Mouse (Mus musculus) B cell, adult 2 months (primary cell): ENCODE measurements around the gene Traf1.

ENCODE experiments used
- DNase-seq, 2 experiments: peaks; one replicate each; pipeline ENCODE4 v3.0.0; 2022

Gene Traf1

DNA sequence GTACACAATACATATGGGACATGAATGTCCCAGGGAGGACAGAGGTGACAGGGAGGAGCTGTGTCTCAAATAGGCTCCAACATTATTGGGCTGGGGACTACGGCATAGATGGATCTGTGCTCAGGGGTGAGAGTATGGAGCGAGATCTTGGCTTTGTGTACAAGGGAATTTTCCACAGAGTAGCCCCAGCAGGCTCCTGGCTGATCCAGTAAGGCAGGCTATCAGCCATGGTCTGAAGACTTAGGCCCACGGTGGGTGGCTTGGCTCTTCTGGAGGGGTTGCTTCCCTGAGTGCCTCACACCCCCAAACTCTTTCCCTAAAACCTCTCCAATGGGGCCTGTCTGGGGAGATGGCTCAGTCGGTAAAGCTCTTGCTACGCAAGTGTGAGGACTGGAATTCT is 21.3 kb downstream of the Traf1 start:
- DNase-seq: no peak

DNA sequence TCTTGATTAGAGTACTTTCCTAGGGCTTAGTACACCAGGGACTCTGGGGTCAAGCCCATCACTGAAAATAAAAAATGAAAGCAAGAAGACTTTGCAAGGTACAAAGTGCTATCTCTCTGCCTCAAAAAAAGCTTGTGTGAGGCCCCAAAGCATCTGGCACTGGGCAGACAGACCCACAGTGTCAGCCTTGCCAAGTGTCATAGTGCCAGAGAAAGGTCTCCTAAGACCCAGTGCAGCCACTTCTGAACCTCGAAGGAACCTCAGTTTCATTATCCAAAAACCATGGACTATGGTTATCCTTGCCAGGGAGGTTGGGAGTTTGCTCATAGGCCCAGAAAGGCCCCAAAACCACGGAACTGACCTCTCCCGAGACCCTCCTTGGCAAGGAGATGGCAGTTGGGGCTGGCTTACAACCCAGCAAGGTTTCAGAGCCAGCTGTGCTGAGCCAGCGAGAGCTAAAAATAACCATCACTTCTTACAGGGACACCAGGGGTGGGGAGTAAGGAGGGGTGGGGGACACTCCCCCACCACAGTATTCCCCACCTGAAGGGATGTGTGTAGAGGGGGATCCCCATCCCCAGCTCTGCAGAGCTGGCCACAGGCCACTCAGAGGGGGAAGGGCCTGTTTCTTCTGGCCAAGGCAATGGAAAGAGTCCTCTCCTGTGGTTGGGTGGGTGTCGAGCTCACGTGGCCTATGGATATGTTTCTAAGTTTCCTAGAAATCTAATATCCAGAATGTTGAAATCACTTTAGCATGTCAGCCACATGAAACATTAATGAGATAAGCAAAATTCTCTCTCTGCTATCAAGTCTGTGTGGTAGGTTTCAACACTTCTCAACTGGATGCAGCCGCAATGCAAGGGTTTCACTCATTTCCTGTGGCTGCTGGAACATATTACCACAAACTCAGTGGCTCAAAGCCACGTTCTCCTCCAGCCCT is 23.0 kb downstream of the Traf1 start:
- no peak for DNase-seq

DNA sequence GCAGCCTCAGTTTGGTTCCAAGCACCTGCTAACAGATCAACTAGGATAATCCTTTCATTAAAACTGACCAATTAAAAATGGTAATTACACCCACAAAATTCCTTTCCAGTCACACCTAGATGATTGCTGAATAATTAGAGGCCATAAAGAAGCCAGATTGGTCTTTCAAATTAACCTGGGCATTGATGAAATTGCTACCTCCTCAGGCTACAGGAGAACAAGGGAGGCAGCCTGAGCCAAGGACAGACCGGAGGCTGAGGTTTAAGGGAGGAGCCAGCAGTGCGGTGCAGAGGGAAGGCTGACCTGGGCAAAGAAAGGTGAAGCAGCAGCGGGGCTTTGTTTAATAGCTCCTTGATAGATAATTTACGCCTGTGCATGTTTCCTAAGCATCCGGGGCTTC is 24.1 kb downstream of the Traf1 start:
- no peak for DNase-seq

DNA sequence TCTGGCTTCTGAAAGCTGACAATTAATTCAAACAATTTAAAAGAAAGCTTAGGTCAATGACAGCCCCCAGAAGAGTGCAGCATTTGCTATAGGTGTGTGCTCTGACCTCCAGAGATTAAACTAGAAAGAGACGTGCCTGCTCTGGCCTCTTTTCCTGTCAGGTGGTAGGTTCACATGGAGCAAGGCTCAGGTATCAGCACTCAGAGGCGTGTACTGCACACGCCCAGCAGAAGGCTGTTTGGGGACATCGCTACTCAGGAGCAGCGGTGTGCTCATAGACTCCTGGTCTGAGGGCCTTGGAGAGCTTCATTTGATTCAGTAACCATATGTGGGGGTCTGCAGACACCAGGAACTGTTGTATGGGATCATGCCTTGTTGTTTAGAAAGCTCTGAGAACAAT is 34.3 kb downstream of the Traf1 start:
- no peak for DNase-seq

DNA sequence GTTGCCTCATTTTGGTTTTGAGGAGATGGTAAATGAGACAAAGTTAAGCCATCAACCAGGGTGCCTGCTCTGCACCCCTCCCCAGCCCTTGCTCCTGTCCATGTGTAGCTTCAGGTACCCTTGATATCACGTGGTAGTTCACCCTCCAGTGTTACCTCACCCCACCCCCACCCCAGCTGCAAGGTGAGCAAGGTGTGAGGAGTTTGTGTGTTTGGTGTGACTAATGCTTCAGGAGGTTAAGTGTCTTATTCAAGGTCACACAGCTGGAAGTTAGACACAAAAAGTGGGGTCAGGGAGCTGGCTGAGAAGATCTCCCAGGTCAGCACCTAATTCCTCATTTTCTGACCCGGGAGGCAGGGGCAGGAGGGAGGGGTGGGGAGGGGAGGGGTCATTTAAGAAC is 38.8 kb downstream of the Traf1 start:
- no peak for DNase-seq

DNA sequence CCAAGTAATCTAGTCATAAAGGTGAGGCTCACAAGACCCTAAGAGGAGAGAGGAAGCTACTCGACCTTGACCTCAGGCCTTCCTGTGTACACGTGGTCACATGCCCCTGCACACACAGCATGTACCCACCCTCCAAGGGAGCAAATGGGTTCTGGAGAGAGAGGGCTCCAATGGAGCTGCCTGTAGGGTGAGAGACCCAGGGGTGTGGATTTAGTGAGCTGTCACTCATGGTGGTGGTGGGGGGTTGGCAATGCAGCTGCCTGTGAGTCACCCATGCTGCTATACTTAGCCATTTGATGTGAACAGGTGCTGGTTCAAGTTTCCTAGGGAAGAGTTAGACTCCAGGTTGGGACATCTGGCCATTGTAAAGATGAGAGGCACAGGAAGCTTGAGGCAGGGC is 41.4 kb downstream of the Traf1 start:
- DNase-seq: peak in 1 of 2 experiments; percentile 43

DNA sequence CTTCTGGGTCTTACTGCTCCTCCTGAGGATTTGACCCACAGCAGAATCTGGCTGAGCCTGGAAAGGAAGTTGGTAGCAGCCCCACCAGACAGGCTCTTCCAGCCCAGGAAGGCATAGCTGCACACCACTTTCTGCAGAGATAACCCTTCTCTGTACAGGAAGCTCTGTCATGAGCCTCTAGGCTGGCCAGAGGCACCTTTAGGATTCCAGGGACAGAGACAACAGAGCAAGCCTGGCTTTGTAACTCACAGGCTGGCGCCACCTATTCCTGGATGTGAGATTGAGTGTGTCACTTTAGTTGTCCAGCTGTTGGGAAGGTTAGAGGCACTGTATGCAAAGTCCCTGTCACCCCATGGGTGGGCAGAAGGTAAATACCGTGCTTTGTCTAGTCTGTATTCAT is 46.5 kb downstream of the Traf1 start:
- DNase-seq: no peak

DNA sequence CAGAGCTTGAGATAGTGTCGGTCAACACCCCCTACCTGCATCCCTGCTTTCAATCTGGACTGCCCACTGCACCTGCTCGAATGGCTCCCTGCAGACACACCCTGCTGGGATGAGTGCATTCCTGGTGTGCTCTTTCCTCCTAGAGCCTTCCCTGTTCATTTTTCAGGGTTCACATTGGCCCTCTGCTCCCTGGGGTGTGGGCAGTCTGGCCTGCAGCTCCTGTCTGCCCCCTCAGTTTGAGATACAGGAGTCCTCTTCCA is 46.8 kb downstream of the Traf1 start:
- DNase-seq: no peak

DNA sequence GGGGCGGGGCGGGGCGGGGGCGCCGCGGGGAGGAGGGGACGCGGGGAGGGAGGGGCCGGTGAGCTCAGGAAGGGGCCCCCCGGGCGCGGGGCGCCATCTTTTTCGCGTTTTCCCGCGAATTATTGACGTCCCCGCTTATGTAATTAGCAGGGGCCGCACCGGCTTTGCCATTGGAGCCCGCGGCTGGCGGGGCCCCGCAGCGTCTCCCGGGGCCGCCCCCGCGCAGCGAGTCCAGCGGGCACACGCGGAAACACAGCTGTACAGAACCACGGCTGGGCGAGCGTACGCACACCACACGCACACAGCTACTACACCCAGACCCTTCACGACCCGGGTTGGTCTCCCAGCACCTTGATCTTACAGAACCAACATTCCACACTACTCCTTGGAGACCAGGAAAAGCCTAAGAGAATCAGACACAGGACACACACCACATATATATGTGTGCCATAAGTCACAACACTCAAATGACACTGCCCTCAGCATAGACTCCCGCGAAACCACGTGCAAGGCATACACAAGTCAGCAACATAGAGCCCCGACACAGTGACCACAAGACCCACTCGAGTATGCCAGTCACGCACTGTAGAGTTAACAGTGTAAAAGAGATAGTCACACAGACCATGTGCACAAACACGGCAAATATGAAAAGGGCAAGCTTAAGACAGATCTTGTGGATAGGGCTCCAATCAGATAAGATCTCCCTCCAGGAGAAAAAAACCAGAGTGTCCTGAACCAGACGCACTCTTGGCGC is 47.3 kb downstream of the Traf1 start:
- DNase-seq: peak; percentile 63 to 64

DNA sequence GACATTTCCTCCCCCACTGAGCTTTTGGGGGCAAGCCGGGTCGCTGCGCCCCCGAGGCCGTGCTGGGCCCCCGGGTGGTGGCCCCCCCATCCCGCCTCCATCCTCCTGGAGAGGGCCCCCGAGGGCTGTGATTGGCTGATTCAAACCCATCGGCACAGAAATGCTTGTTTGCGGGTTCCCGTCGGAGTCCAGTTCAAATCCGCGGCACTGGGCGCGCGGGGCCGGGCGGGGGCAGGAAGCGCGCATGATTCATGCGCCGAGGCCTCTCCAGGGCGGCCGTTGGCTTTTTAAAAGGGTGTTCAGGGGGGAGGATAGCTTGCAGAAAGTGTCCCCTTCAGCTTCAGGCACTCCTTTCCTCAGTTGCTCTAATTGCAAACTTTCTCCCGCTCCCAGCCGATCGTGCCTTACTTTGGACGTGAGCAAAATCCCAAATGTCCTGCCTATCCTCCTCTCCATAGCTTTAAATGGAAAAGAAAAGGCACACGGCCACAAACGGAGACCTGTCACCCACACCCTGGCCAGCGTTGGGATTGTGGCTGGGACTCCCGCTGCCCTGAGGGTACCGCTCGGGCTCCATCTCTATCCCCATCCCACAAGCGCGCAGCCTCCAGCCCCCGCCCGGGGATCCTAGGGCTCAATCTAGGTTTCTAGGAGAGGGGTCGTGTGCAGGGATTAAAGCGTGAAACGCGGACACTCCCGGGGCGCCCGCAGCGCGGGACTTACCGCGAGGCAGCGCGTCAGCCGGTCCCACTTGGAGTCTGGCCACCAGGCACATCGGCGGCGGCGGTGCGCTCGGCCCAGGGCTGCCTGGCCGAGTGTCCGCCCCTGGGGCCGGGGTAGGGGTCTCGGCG is 48.1 kb downstream of the Traf1 start, which contains the start of gene Phf19:
Gene Phf19 (minus strand): TSS at position 809 of the 851 bp plus-strand sequence.
- DNase-seq: peak; percentile 76 to 77

DNA sequence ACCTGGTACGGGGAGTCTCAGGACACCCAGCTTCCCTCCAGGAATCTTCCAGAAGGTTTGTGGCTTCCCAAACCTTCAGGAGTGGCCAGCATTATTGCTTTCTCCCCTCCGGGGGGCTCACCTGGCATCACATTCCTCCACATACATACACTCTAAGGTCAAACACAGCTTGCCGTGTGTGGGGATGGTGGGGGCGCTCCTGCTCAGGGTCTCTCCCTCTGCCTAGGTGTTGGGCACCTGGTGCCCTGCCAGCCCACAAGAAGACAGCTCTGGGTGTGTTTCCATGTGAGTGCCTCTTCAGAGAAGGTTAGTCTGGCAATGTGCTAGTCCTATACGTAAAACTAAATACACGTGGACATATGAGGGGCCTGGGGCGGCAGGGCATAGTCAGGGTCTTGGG is 49.0 kb downstream of the Traf1 start:
- no peak for DNase-seq

DNA sequence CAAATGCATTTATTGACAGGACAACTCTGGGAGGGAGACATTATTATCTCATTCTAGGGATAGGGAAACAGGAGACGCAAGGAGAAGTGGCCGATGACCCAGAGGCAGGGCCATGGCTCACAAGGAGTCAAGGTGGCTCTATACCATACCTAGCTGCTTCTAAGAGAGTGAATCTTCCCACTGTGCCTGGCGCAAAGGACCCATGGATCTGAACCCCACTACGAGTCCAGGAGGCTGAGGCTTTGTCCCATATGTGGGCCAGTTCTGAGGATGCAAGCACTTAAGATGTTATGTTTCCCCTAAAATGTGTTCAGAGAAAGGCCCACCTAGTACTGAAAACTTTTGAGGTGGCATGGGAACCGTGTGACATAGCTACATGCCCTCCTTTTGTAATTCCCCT is 49.7 kb downstream of the Traf1 start:
- DNase-seq: no peak

DNA sequence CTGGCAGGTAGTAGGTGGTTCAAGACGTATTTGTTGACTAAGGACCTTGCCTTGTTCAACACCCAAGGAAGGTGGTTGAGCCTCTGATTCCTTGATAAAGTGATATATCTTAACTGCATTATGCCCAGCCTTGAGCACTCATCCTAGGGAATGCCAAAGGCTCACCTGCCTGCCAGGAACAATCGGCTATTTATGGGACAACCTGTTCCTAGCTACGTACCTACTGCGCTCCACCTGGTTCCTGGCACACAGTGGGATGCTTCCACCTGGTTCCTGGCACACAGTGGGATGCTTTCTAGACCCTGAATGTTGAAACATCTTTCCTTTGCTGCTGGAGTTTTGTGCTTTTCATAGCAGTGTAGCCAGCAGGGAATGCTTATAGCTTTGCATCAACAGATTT is 51.9 kb downstream of the Traf1 start:
- DNase-seq: no peak

DNA sequence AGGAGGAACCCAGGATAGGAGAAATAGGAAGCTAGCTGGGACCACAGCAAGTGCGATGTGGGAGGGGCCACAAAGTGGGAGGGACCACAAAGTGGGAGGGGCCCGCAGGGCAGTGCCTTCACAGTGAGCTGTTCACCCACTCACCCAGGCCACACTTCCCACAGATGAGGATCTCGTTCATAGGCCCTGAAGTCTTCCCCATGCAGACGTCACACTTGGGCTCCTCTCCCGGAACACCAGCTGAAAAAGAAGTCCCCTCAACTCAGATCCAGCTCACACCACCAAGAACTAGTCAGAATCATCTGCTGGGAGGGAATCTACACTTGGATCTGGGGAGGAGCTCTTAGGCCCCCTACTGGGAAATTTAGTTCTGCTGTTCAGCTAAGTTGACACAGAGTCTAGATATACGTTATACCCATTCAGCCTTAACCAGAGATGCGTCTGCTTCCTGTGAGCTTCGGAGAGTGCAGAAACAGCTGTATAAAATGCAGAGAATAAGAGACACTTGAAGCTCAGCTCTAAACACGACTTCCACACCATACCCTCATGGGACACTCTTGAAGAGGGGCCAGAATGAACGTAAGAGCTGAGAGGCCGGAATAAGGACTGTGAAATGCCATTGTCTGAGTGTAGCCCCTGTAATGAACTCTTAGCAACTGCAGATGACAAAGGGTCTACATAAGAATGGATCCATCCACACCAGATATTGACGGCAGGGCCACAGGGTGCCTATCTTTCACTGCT is 54.5 kb downstream of the Traf1 start:
- peak; percentile 84 to 87 for DNase-seq

DNA sequence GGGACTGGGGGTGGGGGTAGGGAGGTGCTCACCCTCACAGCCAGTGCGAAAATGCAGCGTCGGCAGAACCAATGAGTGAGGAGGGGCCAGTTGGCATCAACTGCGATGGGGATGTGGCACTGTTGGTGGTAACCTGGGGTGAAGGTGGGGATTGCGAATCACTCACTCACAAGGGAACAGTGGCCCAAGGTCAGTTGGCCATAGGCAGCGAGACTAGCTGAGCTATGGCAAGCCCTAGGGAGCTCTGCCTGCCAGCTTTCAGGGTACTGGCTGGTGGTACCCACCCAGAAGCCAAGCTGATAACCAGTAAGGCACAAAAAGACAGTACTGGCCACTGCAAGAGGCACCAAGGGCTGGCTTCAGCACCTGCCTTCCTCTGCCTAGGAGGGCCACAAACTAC is 55.1 kb downstream of the Traf1 start:
- DNase-seq: no peak

DNA sequence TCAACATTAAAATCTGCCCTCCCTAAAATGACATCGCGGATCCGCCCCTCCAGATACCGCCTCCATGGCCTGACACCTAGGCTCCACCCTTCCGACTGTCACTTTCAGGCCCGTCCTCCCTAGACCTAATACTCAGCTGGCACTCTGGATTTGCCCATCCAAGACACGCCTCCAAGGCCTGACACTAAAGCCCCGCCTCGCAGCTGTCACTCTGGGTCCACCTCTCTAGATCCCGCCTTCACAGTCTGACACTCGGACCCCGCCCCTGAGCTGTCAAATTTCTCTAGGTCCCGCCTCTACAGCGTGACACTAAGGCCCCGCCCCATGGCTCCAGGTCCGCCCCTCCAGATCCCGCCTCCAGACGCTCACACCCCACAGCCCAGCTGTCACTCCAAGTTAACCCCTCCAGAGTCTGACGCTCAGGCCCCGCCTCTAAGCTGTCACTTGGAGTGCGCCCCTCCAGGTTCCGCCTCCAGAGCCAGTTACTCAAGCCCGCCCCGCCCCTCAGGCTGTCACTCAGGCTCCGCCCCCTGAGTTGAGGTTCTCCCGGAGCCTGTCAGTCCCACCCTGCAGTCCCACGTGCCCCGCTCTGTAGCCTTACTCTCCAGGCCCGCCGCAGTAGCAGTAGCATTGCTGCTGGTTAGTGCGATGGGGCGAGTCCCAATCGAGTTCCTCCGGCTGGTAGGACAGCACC is 56.6 kb downstream of the Traf1 start:
- DNase-seq: peak; percentile 98 to 99

DNA sequence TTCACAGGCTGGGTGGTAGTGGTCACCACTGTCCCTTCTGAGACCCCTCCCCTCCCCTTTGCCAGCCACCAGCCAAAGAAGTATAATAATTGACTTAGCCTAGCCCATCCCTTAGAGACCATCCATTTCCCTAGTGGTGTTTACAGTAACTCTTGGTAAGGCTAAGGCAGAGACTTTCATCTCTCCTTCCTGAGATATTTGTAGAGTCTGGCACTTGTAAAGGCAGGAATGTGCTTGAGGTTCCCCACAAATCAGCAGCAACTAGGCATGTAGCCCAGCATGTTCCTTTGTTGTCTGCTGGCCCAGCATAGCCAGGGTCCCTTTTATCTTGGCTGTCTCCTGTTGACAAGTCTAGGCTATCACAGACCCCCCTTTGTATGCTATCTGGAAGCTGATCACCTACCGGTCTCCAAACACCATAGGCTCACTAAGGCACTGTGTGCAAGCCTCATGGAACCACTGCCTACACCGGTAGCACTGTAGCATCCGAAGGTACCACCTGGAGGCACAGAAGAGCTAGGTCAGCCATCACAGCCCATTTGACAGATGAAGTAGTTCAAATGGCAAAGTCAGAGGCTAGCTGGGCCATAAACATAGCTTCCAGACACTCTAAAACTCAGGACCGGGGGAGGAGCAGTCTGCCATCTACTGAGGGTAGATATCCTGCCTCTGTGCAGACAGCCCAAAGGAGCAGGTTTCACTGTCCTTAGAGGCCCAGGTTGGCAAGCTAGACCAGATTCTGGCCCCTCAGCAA is 57.7 kb downstream of the Traf1 start:
- DNase-seq: no peak

DNA sequence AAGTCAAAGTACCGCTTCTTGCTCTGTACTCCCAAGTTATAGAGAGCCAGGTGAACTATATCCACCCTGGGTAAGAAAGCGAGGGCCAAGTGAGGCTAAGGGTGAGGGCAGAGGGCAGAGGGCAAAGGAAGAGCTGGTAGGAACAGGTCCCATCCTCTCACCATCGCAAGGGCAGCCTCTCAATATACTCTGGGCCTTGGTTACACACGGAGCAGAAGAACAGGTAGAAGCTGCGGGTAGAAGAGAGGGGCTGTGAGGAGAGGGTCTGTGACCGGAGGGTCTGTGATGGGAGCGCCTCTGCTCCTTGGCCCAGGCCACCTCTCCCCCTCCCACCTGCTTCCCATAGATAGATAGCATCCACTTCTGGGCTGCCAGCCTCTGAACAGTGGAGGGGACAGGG is 58.4 kb downstream of the Traf1 start:
- DNase-seq: no peak

DNA sequence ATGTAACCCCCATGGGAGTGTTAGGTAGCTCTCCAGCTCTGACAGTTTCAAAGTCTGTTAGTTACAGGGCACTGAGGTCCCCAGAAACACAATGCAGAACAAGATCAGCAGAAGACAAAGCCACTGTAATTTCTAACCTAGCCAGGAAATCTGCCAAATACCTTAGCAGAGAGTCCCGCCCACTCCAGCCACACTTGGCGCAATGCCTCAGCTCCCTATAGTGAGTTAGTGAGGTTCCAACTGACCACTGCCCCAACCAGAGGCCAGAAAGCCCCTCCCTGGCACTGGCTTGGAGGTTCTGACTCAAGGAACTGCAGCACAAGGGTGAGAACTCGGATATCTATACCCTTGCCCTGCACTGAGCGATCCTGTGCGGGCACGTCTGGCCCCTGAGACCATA is 58.8 kb downstream of the Traf1 start:
- no peak for DNase-seq

DNA sequence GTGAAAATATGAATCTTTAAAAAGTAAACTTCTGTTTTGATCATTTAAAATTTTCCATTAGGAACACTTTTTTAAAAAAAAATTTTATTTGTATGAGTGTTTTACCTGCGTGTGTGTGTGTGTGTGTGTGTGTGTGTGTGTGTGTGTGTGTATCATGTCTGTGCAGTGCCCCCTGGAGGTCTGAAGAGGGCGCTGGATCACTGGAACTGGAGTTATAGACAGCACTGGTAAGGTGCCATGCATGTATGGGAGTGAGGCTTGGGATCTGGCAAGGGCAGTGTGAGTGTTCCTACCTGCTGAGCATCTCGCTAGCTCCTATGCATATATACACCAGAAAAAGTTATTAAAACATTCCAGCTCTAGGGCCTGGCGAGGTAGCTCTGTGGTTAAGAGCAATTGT is 59.8 kb downstream of the Traf1 start:
- no peak for DNase-seq

DNA sequence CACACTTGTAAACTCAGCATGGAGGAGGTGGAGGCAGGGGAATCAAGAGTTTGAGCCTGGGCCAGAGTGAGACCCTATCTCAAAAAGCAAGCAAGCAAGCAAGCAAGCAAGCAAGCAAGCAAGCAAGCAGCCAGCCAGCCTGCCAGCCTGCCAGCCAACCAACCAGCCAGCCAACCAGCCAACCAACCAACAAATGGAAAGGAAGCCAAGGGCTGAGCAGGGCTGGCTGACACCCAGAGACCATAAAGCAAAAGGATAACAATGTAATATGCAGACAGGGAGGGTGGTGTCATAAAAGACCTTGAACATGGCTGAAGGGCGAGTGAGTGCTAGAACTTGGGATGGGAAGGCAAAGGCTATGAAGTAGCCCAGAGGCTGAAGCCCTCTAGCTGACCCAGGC is 61.2 kb downstream of the Traf1 start:
- no peak for DNase-seq
